Mouse (Mus musculus) olfactory bulb, adult 2 months (tissue): Measurements from ENCODE around the gene Gm17428.

ENCODE experiments used
- CTCF ChIP-seq: fragments of 200-500 bp; IDR thresholded peaks from 2 replicates; pipeline ENCODE4 v1.5.1; 2012; ENCODE audit warnings: low read depth, mild to moderate bottlenecking, low read length, moderate library complexity; ENCODE audit not compliant: insufficient read depth
- POLR2A ChIP-seq: fragments of 200-500 bp; IDR thresholded peaks from 2 replicates; pipeline ENCODE4 v1.6.1; 2012; ENCODE audit warnings: mild to moderate bottlenecking, low read depth, low read length, moderate library complexity; ENCODE audit not compliant: insufficient read depth

GRCm38 (mm10) chr14:55011116-55011515, 34.4 kb downstream of the Gm17428 start:
- TF ChIP-seq CTCF: no peak
- no peak for TF ChIP-seq POLR2A
